Mouse (Mus musculus): Measurements from ENCODE around the gene Cd248.
A peak's percentile ranks its signal among the peaks of the same experiment; 100 is the strongest.

Cd248 gene

GRCm38 (mm10) chr19:5106731-5107191 lies 38.9 kb downstream of the Cd248 start, which contains the start of gene Rab1b:
Rab1b (minus strand) TSS chr19:5107072.
- peak; percentile 99 for DNase-seq (ENCODE audit: low read depth, low spot score)

GRCm38 (mm10) chr19:5107556-5108270 lies 39.8 kb downstream of the Cd248 start:
- no peak for DNase-seq (ENCODE audit: low read depth, low spot score)

- DNase-seq (ENCODE audit: low read depth, low spot score), result no peak
Measured at GRCm38 (mm10) chr19:5108271-5108575, 40.3 kb downstream of the Cd248 start.

GRCm38 (mm10) chr19:5108702-5109101 lies 40.8 kb downstream of the Cd248 start:
- DNase-seq (ENCODE audit: low read depth, low spot score), result no peak

GRCm38 (mm10) chr19:5109659-5110453 lies 42.0 kb downstream of the Cd248 start:
- DNase-seq (ENCODE audit: low read depth, low spot score), result no peak

- no peak for DNase-seq (ENCODE audit: low read depth, low spot score)
Measured at GRCm38 (mm10) chr19:5113783-5114182, 45.9 kb downstream of the Cd248 start.

GRCm38 (mm10) chr19:5117494-5118383 lies 49.9 kb downstream of the Cd248 start:
- peak; percentile 48 for DNase-seq (ENCODE audit: low read depth, low spot score)

GRCm38 (mm10) chr19:5118384-5118698 lies 50.5 kb downstream of the Cd248 start, which contains the start of gene Klc2:
Klc2 (minus strand) TSS chr19:5118560.
- DNase-seq (ENCODE audit: low read depth, low spot score), result no peak
